Mouse (Mus musculus) heart, postnatal 0 days (tissue): Measurements from ENCODE around the gene Ttc39b. TPM values are rescaled to one million over a fixed set of nuclear protein-coding genes. Genes with fewer than 3 reads are reported as not detected.

Experiments
- ATAC-seq: fragments of 200-750 bp; cut with Nextera tagmentation; 2 replicates; pipeline ENCODE4 v1.8.0; 2017; ENCODE audit warnings: low read depth, moderate number of reproducible peaks, moderate library complexity; ENCODE audit not compliant: insufficient read depth
- DNase-seq: peaks from one replicate; pipeline ENCODE4 v3.0.0-alpha.2; 2016; ENCODE audit warnings: low spot score
- H3K27ac ChIP-seq: fragments of 300-500 bp; sonication (generic); 2 replicates; pipeline ENCODE4 v1.5.1; 2014; ENCODE audit warnings: low read depth, mild to moderate bottlenecking
- H3K27me3 ChIP-seq: fragments of 300-500 bp; sonication (generic); 2 replicates; pipeline ENCODE4 v1.6.1; 2014; ENCODE audit warnings: low read length, mixed read lengths; ENCODE audit not compliant: control insufficient read depth, insufficient read depth
- H3K36me3 ChIP-seq: fragments of 300-500 bp; sonication (generic); replicated peaks from 2 replicates; pipeline ENCODE4 v1.6.1; 2014; ENCODE audit warnings: low read length, mixed read lengths; ENCODE audit not compliant: control insufficient read depth, insufficient read depth
- H3K4me1 ChIP-seq: fragments of 300-500 bp; sonication (generic); 2 replicates; pipeline ENCODE4 v1.6.1; 2014; ENCODE audit warnings: antibody characterized with exemption; ENCODE audit not compliant: control insufficient read depth, insufficient read depth
- H3K4me2 ChIP-seq: fragments of 300-500 bp; sonication (generic); 2 replicates; pipeline ENCODE4 v1.6.1; 2014; ENCODE audit warnings: low read depth, mild to moderate bottlenecking, low read length, moderate library complexity
- H3K4me3 ChIP-seq: fragments of 300-500 bp; sonication (generic); 2 replicates; pipeline ENCODE4 v1.5.1; 2014; ENCODE audit warnings: low read depth, low read length
- H3K9ac ChIP-seq: fragments of 300-500 bp; sonication (generic); replicated peaks from 2 replicates; pipeline ENCODE4 v1.6.1; 2014; ENCODE audit warnings: low read depth, low read length, mixed read lengths
- H3K9me3 ChIP-seq: fragments of 300-500 bp; sonication (generic); replicated peaks from 2 replicates; pipeline ENCODE4 v1.6.1; 2016; ENCODE audit warnings: low read length; ENCODE audit not compliant: control insufficient read depth
- CTCF ChIP-seq: IDR thresholded peaks from 2 replicates; pipeline ENCODE4 v1.5.1; 2016; ENCODE audit warnings: antibody characterized with exemption, control low read depth, low read depth
- EP300 ChIP-seq: IDR thresholded peaks from 2 replicates; pipeline ENCODE4 v1.6.1; 2016; ENCODE audit warnings: antibody characterized with exemption, low read depth
- WGBS: fragments of 180-500 bp; shearing (Covaris S2); extraction: QIAGEN DNeasy Blood & Tissue Kit; methylation state at CpG from one replicate; pipeline ENCODE4 v1.1.7; 2014; 5-methylcytosine and 5-hydroxymethylcytosine counted together
- polyA plus RNA-seq: library from polyadenylated mRNA; unstranded; fragments of >200 nt; fragmentation: Nextera tagmentation; extraction: Ambion mirVana; gene quantifications from 2 replicates; pipeline ENCODE4 v1.2.1, GENCODE M21; 2015
- total RNA-seq: library from RNA; depleted of rRNA; stranded (reverse); fragments of >200 nt; gene quantifications from 2 replicates; pipeline ENCODE4 v1.2.3, GENCODE M21; 2014; ENCODE audit warnings: low replicate concordance

The Ttc39b gene
- total and polyA plus RNA-seq, 2 experiments from 2014 or later, result 4.1 to 4.3 TPM

DNA sequence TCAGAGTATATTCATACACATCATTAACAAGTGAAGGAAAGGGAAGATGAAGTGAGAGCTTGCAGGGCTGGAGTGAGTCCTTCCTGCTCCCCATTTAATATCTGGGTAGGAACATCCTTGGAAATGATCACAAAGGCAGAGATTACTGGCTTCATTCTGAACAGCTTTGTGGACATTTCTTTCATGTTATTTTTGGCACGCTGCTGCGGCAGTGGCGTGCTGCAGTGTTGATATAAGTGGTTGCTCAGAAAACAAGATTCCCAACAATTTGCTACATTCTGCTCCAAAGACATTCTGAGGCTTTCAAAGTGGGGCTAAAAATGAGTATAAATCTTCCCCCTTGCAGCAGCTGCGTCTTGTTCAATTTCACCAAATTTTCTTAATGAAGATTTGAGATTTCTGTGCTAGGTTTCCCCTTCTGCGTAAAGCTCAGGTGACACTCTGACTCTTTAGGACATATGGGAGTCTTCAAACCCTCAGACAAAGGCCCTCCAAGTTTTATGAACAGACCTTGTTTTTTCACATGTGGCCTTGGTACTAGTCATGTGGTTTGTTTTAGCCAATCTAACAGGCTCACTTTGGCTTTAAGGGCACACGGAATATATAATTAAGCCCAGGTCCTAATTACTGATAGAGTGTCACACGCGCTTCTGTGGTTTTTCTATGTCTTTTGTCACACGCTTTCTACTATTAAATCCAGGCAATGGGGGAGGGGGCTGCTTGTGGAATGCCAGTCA is 109.1 kb downstream of the Ttc39b start:
- Histone ChIP-seq H3K4me1 (no peaks in the 10 kb centered on the region), H3K4me2 (no peak overlapping the region), H3K9ac (no peak overlapping the region), H3K9me3 (no peaks in the 10 kb centered on the region), H3K36me3 (no peaks in the 10 kb centered on the region), H3K27ac (no peak overlapping the region), H3K27me3 (no peaks in the 10 kb centered on the region), H3K4me3 (no peak overlapping the region)
- TF ChIP-seq CTCF, result no peak
- TF ChIP-seq EP300, result no peak
- 50% methylated on average over 9 of the region's 9 CpGs for WGBS
- DNase-seq, result peak; percentile 51
- ATAC-seq, result 0 out of 2 replicates have a peak, but pooled peaks have one; percentile 24

DNA sequence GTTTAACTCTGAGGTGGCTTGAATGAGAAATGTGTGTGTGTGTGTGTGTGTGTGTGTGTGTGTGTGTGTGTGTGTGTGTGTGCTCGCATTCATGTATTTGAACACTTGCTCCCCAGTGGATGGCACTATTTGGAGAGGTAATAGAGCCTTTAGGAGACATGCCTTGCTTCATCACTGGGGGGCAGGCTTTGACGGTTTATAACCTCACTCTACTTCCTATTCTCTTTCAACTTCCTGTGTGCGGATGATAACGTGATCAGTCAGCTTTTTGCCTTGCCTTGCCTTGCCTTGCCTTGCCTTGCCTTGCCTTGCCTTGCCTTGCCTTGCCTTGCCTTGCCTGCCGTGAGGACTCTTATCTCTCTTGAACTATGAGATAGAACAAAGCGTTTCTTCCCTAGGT is 110.3 kb downstream of the Ttc39b start:
- H3K9me3 ChIP-seq, result no peaks in the 10 kb centered on the region
- no peak overlapping the region for H3K4me2 ChIP-seq
- H3K36me3 ChIP-seq, result no peaks in the 10 kb centered on the region
- H3K9ac ChIP-seq, result no peak overlapping the region
- no peaks in the 10 kb centered on the region for H3K4me1 ChIP-seq
- WGBS, result 60% methylated on average over 6 of the region's 6 CpGs
- TF ChIP-seq CTCF (no peak), EP300 (no peak)
- no peak overlapping the region for H3K27ac ChIP-seq
- no peak overlapping the region for H3K4me3 ChIP-seq
- DNase-seq (no peak), ATAC-seq (no peak)
- H3K27me3 ChIP-seq, result no peaks in the 10 kb centered on the region

DNA sequence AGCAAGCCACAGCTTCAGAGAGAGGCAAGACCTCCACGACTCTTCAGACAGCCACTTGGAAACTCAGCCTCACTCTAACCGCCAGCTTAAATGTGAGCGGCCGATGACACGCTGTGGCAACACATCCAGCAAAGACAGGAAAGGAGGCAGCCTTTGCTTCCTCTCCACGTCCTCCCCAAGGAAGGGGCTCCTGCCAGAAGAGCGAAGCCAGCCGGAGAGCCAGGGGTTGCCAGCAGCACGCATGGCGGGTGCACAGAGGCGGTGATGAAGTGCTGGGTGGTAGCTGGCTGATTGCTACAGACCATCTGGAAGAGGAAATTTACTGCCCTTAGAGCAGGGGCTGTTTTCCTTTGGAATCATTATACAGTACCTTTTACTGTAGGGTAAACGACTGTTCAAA is 112.3 kb downstream of the Ttc39b start:
- Histone ChIP-seq H3K4me1 (no peaks in the 10 kb centered on the region), H3K27ac (no peak overlapping the region), H3K9me3 (no peaks in the 10 kb centered on the region), H3K4me3 (no peak overlapping the region), H3K9ac (no peak overlapping the region), H3K27me3 (no peaks in the 10 kb centered on the region), H3K4me2 (0 out of 2 replicates have a peak overlapping the region, but pooled peaks have one; percentile 28), H3K36me3 (no peaks in the 10 kb centered on the region)
- DNase-seq (peak; percentile 16), ATAC-seq (peak; percentile 47; the same call in 1 of the 2 replicates)
- 44% methylated on average over 12 of the region's 12 CpGs for WGBS
- TF ChIP-seq EP300, result no peak
- TF ChIP-seq CTCF, result no peak

DNA sequence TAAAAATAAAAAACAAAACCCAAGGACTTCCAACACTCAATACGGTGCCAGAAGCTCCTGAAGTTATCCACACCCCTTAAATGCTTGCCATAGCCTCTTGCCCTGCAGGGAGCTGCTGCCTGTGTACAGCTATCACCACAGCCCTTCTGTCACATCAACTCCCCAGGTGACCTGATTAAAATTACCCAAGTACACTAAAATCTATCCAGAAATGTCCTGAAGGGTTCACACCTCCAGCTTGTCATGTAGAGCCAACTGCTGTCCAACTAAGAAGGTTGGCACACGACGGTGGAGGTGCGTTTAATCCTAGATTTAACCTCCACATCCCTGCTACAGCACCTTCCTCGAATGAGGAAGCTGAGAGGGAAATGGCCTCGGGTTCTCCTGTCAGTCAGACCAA is 113.6 kb downstream of the Ttc39b start:
- H3K36me3 ChIP-seq, result no peaks in the 10 kb centered on the region
- H3K4me1 ChIP-seq, result no peaks in the 10 kb centered on the region
- no peaks in the 10 kb centered on the region for H3K9me3 ChIP-seq
- 74% methylated on average over 6 of the region's 6 CpGs for WGBS
- no peak for DNase-seq
- no peak overlapping the region for H3K4me2 ChIP-seq
- H3K27ac ChIP-seq, result no peak overlapping the region
- no peak for ATAC-seq
- TF ChIP-seq EP300, result no peak
- no peak for TF ChIP-seq CTCF
- no peak overlapping the region for H3K4me3 ChIP-seq
- H3K9ac ChIP-seq, result no peak overlapping the region
- H3K27me3 ChIP-seq, result no peaks in the 10 kb centered on the region

DNA sequence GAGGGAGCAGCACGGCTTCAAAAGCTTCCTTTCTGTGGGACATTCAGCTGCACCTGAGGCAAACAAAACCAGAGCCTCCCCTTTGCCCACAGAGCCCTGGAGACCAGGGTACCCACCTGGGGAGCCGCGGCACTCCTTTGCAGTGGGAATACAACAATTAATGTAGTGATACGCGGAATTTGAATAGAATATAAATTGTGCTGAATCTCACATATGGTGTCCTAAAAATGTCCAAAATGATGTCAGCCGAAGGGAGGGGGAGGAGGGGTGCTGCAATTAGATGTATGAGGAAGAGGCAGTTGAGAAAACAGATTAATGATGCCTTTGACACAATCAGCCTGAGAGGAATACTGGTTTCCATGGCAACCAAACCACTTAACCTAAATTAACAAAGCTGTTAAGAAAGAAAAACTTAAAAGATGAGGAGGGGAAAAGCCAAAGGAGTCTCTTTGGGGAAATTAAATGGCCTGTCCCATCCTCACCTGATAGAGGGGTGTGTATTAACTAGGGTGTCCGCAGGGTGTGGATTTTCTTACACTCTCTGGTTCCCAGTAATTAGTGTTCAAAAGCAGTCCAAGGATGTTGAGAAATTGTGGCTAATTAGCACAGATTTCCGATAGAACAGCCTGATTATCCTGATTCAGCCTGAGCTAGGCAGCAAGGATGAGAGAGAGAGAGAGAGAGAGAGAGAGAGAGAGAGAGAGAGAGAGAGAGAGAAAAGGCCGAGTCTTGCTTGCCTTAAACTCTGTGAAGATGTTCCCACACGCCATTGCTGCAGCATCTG is 117.1 kb downstream of the Ttc39b start:
- no peaks in the 10 kb centered on the region for H3K36me3 ChIP-seq
- no peaks in the 10 kb centered on the region for H3K9me3 ChIP-seq
- H3K4me2 ChIP-seq, result no peak overlapping the region
- ATAC-seq (no peak), DNase-seq (no peak)
- no peak overlapping the region for H3K27ac ChIP-seq
- 73% methylated on average over 10 of the region's 10 CpGs for WGBS
- H3K4me1 ChIP-seq, result no peaks in the 10 kb centered on the region
- H3K4me3 ChIP-seq, result no peak overlapping the region
- H3K9ac ChIP-seq, result no peak overlapping the region
- no peak for TF ChIP-seq EP300
- TF ChIP-seq CTCF, result no peak
- no peaks in the 10 kb centered on the region for H3K27me3 ChIP-seq
